Mouse (Mus musculus) lung, adult 18-20 months (tissue): ENCODE data around the gene 1700029P11Rik.
A peak's percentile ranks its signal among the peaks of the same experiment; 100 is the strongest.

ENCODE experiments used
- DNase-seq, 2 experiments: peaks; one replicate each; pipeline ENCODE4 v3.0.0; 2022; ENCODE audit warnings: mixed read lengths in 2 of 2

The 1700029P11Rik gene

DNA sequence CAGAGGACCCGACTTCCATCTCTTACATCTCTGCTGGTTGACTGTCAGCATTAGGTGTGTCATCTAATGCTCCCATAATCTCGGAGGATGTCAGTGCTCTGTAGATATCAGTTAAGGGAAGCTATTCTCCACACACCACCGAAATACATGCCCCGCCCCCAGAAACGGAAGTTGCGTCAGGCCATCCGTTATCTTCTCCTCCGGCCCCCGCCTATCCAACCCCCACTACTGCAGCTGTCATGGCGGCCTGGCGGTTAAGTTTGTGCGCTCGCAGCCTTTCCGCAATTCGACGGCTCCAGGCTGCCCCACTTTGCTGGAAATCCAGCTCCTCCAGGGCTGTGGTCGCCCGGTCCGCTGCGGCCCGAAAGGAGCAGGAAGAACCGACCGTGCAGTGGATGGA, at the start of gene 1700029P11Rik:
1700029P11Rik (plus strand) TSS at position 220 of the 400 bp plus-strand sequence.
- DNase-seq = no peak

GRCm38 (mm10) chr15:81932951-81933470, 47.3 kb upstream of the 1700029P11Rik start:
- no peak for DNase-seq

GRCm38 (mm10) chr15:81933986-81934385, 46.4 kb upstream of the 1700029P11Rik start:
- DNase-seq = no peak

GRCm38 (mm10) chr15:81935869-81936637, 44.3 kb upstream of the 1700029P11Rik start:
- DNase-seq = no peak

- peak in 1 of 2 experiments; percentile 44 for DNase-seq
Measured at GRCm38 (mm10) chr15:81936679-81937078, 43.7 kb upstream of the 1700029P11Rik start, which contains the start of gene Csdc2. Csdc2 (plus strand) TSS chr15:81936759.

GRCm38 (mm10) chr15:81937098-81937972, 43.0 kb upstream of the 1700029P11Rik start:
- no peak for DNase-seq

DNA sequence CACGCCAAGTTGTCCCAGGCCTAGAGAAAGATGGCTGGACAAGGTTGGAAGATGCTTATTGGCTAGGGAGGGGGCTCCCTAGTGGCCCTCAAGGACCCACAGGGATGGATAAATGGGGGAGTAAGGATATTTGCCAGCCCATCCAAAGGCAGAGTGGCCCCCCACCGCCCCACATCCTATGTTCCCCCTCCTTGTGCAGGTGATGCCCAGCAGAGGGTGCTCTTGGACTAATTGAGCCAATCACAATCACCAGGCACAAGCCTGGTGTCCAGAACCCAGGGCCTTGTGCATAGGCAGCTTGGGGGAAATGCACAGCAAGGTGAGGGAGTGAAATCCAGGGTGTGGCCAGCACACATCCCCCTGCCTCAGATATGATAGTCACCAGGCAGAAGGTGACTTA, 42.1 kb upstream of the 1700029P11Rik start:
- DNase-seq = peak in 1 of 2 experiments; percentile 27

DNA sequence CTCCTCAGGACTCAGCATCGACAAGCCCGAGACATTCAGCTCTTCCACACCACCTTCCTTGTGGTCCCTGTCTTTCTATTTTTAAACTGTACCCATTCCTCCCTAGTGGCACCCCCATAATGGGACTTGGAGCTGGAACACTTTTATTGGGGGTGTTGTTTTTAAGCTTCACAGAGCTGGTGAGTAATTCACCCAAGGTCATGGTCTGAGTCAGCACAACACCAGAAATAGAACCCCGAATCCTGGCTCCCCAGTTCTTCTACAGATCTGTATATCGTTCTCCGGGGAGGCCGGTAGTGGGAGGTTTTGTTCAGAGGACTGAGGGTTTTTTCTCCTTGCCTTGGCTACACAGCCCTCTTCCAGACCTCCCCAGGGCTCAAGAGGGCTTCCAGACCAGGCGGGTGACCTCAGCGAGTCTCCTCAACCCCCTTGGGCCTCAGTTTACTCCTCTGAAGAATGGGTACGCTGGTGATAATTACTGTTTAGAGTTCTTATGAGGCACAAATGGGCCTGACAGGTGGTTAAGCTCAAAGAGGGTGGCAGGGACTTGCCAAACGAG, 41.1 kb upstream of the 1700029P11Rik start:
- no peak for DNase-seq

DNA sequence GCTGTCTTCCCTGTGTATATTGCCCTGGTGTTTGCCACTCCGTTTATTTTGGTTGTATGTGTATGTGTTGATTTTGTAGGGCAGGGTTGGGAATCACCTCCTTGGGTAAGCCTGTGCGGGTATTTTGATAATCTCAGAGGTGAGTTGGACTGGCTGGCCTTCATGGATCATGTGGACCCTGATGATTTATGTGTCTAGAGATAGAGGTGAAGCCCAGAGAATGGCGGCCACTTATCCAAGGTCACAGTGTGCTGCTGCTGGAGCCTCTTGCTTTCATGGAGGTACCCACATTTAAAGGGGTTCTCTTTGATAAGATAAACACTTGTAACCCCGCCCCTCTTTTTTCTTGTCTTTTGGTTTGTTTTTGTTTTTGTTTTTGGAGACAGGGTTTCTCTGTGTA, 40.6 kb upstream of the 1700029P11Rik start:
- no peak for DNase-seq

- no peak for DNase-seq
Measured at GRCm38 (mm10) chr15:81940219-81940618, 40.1 kb upstream of the 1700029P11Rik start.

DNA sequence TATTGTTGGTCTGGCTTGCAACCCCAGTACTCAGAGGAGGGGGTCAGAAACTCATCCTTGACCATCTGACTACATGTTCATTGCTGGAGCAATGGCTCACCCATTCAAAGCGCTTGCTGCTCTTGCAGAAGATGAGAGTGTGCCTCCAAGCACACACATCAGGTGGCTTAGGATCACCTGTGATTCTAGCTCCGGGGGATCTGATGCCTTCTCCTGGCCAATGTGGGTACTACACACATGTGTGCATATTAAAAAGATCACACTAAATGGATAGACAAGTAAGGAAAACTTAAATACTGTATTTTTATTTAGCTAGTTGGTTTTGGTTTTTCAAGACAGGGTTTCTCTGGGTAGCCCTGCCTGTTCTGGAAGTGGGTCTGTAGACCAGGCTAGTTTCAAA, 39.3 kb upstream of the 1700029P11Rik start:
- DNase-seq = no peak

GRCm38 (mm10) chr15:81943176-81943749, 37.1 kb upstream of the 1700029P11Rik start:
- no peak for DNase-seq

GRCm38 (mm10) chr15:81949076-81949475, 31.3 kb upstream of the 1700029P11Rik start:
- no peak for DNase-seq

- DNase-seq = no peak
Measured at GRCm38 (mm10) chr15:81949476-81950131, 30.7 kb upstream of the 1700029P11Rik start.

DNA sequence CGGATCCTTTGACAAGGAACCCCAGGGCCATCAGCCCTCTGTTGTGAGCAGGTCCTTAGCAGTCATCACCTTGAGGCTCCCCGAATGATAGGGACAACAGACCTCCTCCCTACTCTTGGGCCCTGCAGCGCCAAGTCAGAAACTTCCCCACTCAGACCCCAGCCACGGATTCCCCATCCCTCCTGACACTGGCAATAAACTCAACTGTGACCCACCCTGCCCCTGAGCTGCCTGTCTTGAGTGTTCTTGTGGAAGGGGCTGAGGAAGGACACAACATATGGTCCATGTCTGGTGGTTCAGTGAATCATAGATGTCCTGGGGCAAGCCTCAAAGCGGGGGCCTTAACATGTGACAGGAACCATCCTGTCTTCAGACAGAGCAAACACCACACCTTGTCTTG, 29.6 kb upstream of the 1700029P11Rik start:
- no peak for DNase-seq

DNA sequence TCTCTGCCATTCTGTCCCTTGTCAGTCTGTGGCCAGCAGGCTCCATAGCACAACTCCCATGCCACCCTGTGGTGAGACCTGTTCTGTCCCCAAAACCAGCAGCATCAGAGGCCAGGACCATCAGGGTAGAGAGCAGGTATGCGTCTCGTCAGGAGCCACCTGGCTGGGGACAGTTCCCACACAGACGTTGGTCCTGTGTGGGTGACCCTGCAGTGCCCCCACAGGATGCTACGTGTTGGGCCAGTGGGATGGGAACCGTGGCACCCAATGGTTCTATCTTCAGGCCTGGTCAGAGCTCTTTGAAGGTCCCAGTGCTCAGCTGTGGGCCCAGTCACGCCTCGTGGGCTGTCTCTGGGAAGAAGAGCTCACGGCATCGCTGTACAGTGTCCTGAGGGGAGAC, 29.2 kb upstream of the 1700029P11Rik start:
- DNase-seq = no peak

DNA sequence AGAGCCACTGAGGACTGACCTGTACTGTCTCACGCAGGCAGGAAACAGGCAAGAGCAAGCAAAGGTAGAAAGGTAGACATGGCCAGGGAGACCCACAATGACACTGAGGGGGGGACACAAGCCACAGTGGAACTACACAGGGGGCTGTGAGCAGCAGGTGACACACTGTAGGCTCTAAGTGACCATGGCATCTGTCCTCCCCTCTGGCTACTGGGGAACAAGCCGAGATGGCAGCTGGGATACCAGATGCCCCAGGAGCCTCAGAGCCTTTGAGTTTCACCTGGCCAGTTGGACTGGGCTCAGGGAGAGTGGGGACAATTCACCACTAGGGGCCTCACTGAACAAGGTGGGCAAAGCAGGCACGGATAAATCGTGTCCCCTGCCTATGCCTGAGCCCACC, 28.0 kb upstream of the 1700029P11Rik start:
- DNase-seq = no peak

GRCm38 (mm10) chr15:81954151-81954583, 26.2 kb upstream of the 1700029P11Rik start:
- peak; percentile 42 to 69 for DNase-seq

GRCm38 (mm10) chr15:81954716-81955115, 25.6 kb upstream of the 1700029P11Rik start:
- no peak for DNase-seq

- DNase-seq = no peak
Measured at GRCm38 (mm10) chr15:81955414-81955813, 24.9 kb upstream of the 1700029P11Rik start.

DNA sequence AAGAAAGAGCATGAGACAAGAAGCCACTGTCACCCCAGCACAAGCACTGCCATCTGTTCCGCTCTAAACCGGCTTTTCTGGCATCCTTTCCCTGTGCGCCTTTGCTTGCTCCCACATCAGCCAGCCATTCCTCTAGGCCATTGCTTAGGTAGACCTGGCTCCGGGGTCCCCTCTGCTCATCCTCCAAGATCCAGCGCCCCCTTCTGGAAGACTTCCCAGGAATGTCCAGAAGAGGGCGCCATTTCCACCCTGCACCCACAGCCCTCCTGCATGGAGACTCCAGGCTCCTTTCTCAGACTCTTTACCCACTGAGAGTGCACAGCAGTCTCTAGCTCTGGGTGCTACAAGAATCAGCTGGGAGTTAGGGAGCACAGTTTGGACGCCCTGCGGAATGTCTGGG, 23.9 kb upstream of the 1700029P11Rik start:
- DNase-seq = peak; percentile 27 to 33

- no peak for DNase-seq
Measured at GRCm38 (mm10) chr15:81957598-81957997, 22.7 kb upstream of the 1700029P11Rik start.
